Mouse (Mus musculus) liver, adult 2 months (tissue): Measurements from ENCODE around the gene Abcb9.

ENCODE experiments used
- CTCF ChIP-seq: fragments of 200-500 bp; IDR thresholded peaks from 2 replicates; pipeline ENCODE4 v1.5.1; 2011; ENCODE audit warnings: low read depth, low read length, control low read depth
- POLR2A ChIP-seq: fragments of 200-500 bp; IDR thresholded peaks from 2 replicates; pipeline ENCODE4 v1.6.1; 2011; ENCODE audit warnings: low read length, control low read depth; ENCODE audit not compliant: insufficient read depth; ENCODE audit errors: extremely low read depth

- TF ChIP-seq POLR2A (no peak), CTCF (no peak)
Measured at GRCm38 (mm10) chr5:124112531-124112930, 16.9 kb upstream of the Abcb9 start.
